Mouse (Mus musculus): Measurements from ENCODE around the gene Ccl12.

DNA sequence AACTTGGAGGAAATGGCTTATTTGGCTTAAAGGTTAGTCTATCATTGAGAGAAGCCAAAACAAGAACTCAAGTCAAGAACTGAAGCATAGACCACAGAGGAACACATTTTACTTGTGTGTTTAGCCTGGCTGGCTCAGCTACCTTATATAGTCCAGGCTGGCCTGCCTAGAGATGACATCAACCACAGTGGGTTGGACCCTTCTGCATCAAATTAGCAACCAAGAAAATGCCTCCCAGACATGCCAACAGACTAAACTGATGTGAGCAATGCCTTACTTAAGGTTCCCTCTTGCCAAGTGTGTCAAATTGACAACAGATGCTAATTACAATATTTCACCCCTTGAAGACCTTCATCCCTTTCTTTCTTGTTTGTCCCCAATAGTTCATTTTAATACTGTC, 8.0 kb downstream of the Ccl12 start:
- TF ChIP-seq GATA1 (IDR thresholded peaks at IDR 0.05; ENCODE audit: low read length) = no peak
- TF ChIP-seq TAL1 (IDR thresholded peaks at IDR 0.05; ENCODE audit: low read length) = no peak

All from erythroblast, embryonic 14.5 days (primary cell).